Mouse (Mus musculus) colon, adult 2 months (tissue): ENCODE results near the gene Olfr746. TPM values are rescaled to one million over a fixed set of nuclear protein-coding genes. Genes with fewer than 3 reads are reported as not detected.

Source experiments
- polyA plus RNA-seq: library from polyadenylated mRNA; depleted of rRNA; stranded (reverse); fragments of >200 nt; gene quantifications from 2 replicates; pipeline ENCODE4 v1.2.3, GENCODE M21; 2012; rRNA removed

The Olfr746 gene
- not detected in 2 replicates for polyA plus RNA-seq

GRCm38 (mm10) chr14:50646783-50647182, at the start of gene Olfr746:
TSS of gene Olfr746 (plus strand) at chr14:50647083.

GRCm38 (mm10) chr14:50614579-50614978, 32.3 kb upstream of the Olfr746 start, which contains the start of gene Olfr744:
TSS of gene Olfr744 (plus strand) at chr14:50614879.

DNA sequence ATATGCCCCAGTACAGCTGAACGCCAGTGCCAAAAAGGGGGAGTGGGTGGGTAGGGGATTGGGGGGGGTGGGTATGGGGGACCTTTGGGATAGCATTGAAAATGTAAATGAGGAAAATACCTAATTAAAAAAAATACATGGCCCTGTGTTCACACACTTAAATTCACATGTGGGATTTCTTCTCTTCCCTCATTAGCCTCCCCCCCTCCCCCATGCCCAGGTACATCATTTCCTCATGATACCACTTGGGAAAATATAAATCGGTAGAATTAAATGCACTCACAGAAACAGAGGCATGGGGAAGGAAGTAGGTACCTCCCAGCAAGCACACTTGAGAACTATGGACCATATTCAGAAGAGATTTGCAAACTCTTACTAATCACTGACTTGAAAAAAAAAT, 7.8 kb upstream of the Olfr746 start, which contains the start of gene Olfr745:
Olfr745 (plus strand) TSS at position 301 of the 400 bp plus-strand sequence.

DNA sequence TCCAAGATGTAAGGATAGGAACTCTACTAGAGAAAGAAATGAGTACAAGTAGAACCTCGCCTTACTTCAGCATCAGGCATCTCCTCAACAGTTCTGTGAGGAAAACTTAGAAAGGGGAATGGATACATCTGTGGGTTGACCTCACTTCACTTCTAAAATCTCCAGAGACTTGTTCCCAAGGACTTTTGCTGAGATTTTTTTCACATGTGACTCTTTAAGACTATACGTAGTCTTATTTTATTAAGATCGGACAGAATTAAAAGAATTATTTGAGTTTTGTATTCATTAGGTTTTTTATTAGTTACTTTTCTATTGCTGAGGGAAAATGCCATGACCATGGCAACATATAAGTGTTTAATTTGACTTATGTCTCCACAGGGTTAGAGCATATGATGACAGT, 46.2 kb downstream of the Olfr746 start, which contains the start of gene Olfr747:
Olfr747 (minus strand) TSS at position 101 of the 400 bp plus-strand sequence.

Other genes starting within 250 kb of the Olfr746 start
- gene Olfr738, start 239.5 kb upstream of the Olfr746 start, polyA plus RNA-seq, result not detected in 2 replicates
- gene Olfr739, start 228.5 kb upstream of the Olfr746 start, polyA plus RNA-seq, result not detected in 2 replicates
- gene Olfr740, start 201.5 kb upstream of the Olfr746 start, polyA plus RNA-seq, result not detected in 2 replicates
- gene Olfr741, start 174.3 kb upstream of the Olfr746 start, polyA plus RNA-seq, result not detected in 2 replicates
- not detected in 2 replicates for gene Olfr742, start 143.5 kb upstream of the Olfr746 start, polyA plus RNA-seq
- gene Olfr743, start 125.2 kb upstream of the Olfr746 start, polyA plus RNA-seq, result not detected in 2 replicates
- not detected in 2 replicates for gene Olfr744, start 32.2 kb upstream of the Olfr746 start, polyA plus RNA-seq
- not detected in 2 replicates for gene Olfr745, start 7.7 kb upstream of the Olfr746 start, polyA plus RNA-seq
- gene Olfr747, start 46.1 kb downstream of the Olfr746 start, polyA plus RNA-seq, result not detected in 2 replicates
- not detected in 2 replicates for gene Olfr748, start 60.3 kb downstream of the Olfr746 start, polyA plus RNA-seq
- gene Olfr749, start 98.0 kb downstream of the Olfr746 start, polyA plus RNA-seq, result not detected in 2 replicates
- gene Ttc5, start 138.4 kb downstream of the Olfr746 start, polyA plus RNA-seq, result 18.8 and 24.2 TPM in 2 replicates
- not detected in 2 replicates for gene Ccnb1ip1, start 160.6 kb downstream of the Olfr746 start, polyA plus RNA-seq
- gene Parp2, start 160.8 kb downstream of the Olfr746 start, polyA plus RNA-seq, result 8.2 and 10.7 TPM in 2 replicates
- 89.0 and 100 TPM in 2 replicates for gene Tep1, start 223.5 kb downstream of the Olfr746 start, polyA plus RNA-seq